Mouse (Mus musculus) cortical plate, adult 2 months (tissue): Measurements from ENCODE around the gene Tbc1d9b. TPM values are rescaled to one million over a fixed set of nuclear protein-coding genes. Genes with fewer than 3 reads are reported as not detected.

ENCODE experiments used
- H3K27ac ChIP-seq: fragments of 200-500 bp; 2 replicates; pipeline ENCODE4 v1.5.1; 2012; ENCODE audit warnings: low read length, control low read depth, inconsistent platforms; ENCODE audit not compliant: insufficient read depth
- H3K4me1 ChIP-seq: fragments of 200-500 bp; 2 replicates; pipeline ENCODE4 v1.6.1; 2011; ENCODE audit warnings: low read length; ENCODE audit not compliant: control insufficient read depth, insufficient read depth
- H3K4me3 ChIP-seq: fragments of 200-500 bp; 2 replicates; pipeline ENCODE4 v1.5.1; 2011; ENCODE audit warnings: mild to moderate bottlenecking, low read length, control low read depth; ENCODE audit not compliant: insufficient read depth
- CTCF ChIP-seq: fragments of 200-500 bp; IDR thresholded peaks from 2 replicates; pipeline ENCODE4 v1.5.1; 2011; ENCODE audit warnings: mild to moderate bottlenecking, control low read depth, low read length; ENCODE audit not compliant: insufficient read depth; ENCODE audit errors: extremely low read depth
- POLR2A ChIP-seq: fragments of 200-500 bp; IDR thresholded peaks from 2 replicates; pipeline ENCODE4 v1.6.1; 2011; ENCODE audit warnings: mild to moderate bottlenecking, low read length, control low read depth; ENCODE audit not compliant: insufficient read depth; ENCODE audit errors: extremely low read depth
- polyA plus RNA-seq: library from polyadenylated mRNA; depleted of rRNA; stranded (reverse); fragments of >200 nt; gene quantifications from 2 replicates; pipeline ENCODE4 v1.2.3, GENCODE M21; 2012; rRNA removed

Tbc1d9b gene
- polyA plus RNA-seq, 1 experiment: 188 TPM

DNA sequence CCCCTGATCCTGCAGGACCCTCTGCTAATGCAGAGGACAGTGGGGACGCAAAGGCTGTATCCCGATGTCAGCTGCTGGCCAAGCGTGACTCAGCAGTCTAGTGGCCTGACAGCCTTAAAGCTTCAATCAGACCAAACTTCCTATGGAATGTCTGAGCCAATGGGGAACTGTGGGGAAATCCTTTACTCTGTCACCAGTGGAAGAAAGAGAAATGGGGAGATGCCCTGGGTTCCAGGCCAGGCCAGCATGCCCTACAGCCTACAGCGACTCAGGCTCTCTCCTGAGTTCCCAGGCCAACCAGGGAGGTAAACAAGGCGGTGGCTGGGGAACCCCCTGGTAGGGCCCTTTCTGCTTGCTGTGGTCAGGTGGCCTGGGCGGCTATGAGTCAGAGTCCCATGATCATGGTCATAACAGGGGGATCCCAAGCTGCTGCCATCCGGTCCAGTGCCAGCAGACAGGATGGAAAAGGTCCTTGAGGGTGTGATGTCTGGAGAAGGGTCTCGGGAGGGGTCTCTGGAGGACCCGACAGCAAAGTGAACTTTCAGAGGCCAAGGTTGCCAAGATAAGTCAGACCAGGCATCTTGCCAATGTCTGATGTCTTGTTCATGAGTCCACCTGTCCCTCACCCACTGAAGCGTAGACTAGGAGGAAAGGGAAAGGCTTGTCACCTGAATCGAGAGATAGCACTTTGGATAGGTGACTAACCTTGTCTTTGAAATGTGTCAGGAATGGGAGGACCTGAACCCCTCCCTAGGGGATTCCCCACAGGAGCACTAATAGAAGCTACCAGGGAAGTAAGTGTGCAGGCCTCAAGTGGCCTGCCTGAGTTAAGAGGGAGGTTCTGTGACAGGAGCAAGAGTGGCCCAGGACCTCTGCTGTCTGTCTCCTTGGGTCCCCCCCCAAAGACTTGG is 81.9 kb downstream of the Tbc1d9b start:
- H3K4me3 ChIP-seq: no peak overlapping the region
- no peak for TF ChIP-seq CTCF
- no peak; the same call in 1 of the 2 replicates for TF ChIP-seq POLR2A
- H3K4me1 ChIP-seq: peaks cover 9% of the 10 kb centered on the region
- peak overlapping the region; percentile 57 for H3K27ac ChIP-seq

DNA sequence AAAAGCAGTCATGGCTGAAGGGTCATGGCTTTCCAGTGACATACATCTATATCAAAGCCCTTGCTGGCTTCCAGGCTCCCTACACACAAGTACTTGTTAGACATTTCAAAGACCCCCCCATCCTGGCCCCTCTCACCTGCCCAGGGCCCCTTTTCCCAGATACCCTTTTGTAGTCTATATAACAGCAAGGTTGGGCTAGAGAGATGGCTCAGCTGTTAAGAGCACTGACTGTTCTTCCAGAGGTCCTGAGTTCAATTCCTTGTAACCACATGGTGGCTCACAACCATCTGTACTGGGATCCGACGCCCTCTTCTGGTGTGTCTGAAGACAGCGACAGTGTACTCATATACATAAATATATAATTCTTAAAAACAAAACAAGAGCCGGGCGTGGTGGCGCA is 83.4 kb downstream of the Tbc1d9b start:
- TF ChIP-seq POLR2A (no peak), CTCF (no peak)

DNA sequence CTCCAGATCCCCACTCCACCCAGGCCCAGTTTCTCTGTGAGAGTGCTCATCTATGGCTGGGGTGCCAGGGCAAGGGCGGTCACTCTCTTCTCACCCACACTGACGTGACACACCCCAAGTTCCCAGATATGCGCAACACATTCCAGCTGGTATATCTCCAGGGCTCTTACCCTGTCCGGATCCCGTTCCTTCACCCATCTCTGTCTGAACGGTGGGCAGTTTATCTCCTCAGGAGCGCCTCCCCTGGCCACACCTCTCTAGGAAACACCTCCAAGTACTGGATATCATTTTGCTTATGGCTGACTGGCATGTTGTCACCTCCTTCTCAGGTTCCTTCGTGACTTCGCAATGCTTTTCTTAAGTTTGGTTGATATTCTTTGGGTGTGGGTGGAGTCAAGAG is 84.4 kb downstream of the Tbc1d9b start:
- Histone ChIP-seq H3K4me1 (peaks cover 4% of the 10 kb centered on the region; the same call in 1 of the 2 replicates), H3K27ac (no peak overlapping the region), H3K4me3 (no peak overlapping the region)
- no peak for TF ChIP-seq CTCF
- no peak for TF ChIP-seq POLR2A

More for the DNA sequence above, 83.4 kb downstream of the Tbc1d9b start:
- Histone ChIP-seq H3K27ac (no peak overlapping the region), H3K4me3 (no peak overlapping the region), H3K4me1 (peaks cover 4% of the 10 kb centered on the region; the same call in 1 of the 2 replicates)

DNA sequence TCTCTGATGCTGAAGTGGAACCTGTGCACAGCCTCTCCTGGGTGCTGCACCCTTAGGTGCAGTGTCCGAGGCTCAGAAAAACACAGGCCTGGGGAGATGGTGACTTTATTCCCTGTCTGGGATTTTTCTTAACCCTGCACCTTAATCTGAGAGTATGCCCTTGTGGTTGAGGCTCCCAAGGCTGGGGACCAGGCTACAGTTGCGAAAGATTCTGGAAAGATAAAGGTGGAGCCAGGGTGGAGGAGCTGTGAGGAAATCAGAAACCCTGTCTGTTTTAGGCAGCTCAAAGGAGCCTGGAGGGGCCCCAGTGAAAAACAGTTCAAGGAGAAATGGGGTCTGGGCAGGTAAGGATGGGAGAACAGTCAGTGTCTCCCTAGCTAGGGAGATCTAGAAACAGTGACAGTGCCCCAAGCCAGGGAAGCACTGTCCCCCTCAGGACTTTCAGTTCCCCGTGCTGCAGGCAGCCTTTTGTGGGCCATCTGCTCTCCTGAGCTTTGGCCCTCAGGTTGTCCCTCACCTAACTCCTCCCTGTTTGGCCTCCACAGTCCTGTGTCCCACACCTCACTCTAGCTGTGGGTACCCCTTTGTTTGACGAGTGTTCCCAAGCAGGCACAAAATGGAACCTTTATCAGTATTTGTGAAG is 85.6 kb downstream of the Tbc1d9b start:
- peaks cover 3% of the 10 kb centered on the region; the same call in 1 of the 2 replicates for H3K4me1 ChIP-seq
- no peak overlapping the region for H3K4me3 ChIP-seq
- no peak overlapping the region for H3K27ac ChIP-seq
- TF ChIP-seq CTCF: no peak
- TF ChIP-seq POLR2A: no peak

DNA sequence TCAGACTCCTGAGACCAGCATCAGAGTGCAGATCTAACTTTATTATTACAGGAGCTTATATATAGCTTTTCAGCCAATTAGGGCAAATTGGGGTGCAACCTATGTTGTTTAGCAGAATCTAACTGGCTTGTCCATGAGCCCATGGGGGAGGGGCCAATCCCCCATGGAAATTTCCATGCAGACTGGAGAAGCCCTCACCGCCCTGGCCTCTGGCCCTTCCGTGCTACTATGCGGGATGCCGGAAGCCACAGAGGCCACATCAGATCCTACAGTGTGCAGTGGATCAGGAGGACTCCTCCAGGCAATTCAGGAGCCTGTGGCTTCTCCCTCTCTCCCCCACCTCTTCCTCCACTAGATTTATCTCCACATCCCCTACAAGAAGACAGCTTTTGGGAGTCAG is 86.6 kb downstream of the Tbc1d9b start:
- no peak for TF ChIP-seq CTCF
- TF ChIP-seq POLR2A: no peak
- Histone ChIP-seq H3K4me1 (peaks cover 3% of the 10 kb centered on the region; the same call in 1 of the 2 replicates), H3K4me3 (no peak overlapping the region), H3K27ac (no peak overlapping the region)

DNA sequence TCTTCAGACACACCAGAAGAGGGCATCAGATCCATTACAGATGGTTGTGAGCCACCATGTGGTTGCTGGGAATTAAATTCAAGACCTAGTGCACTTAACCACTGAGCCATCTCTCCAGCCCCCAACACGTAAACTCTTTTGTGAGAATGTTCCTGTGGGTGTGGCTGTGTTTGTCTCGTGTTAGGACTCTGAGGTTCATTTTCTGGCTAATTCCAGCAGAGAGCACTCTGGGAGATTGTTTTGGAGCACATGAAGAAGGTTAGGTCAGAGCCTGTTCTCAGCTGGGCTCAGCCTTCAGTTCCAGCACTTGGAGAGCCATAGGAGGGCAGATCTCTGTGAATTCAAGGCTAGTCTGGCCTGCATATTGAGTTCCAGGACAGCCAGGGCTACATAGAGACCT is 88.6 kb downstream of the Tbc1d9b start:
- TF ChIP-seq CTCF (no peak), POLR2A (no peak)
- H3K4me1 ChIP-seq: 0 out of 2 replicates have a peak, but pooled peaks cover 5% of the 10 kb centered on the region
- H3K27ac ChIP-seq: no peak overlapping the region

More for the DNA sequence above, 88.6 kb downstream of the Tbc1d9b start:
- H3K4me3 ChIP-seq: no peak overlapping the region

Other genes with a start within 250 kb of the Tbc1d9b start
- gene Rasgef1c, start 229.6 kb upstream of the Tbc1d9b start, polyA plus RNA-seq: 38.6 and 38.8 TPM in 2 replicates
- gene Rnf130, start 106.0 kb upstream of the Tbc1d9b start, polyA plus RNA-seq: 50.5 and 58.1 TPM in 2 replicates
- gene Mrnip, start 43.0 kb downstream of the Tbc1d9b start, polyA plus RNA-seq: 23.7 and 24.9 TPM in 2 replicates
- 410 and 414 TPM in 2 replicates for gene Sqstm1, start 79.4 kb downstream of the Tbc1d9b start, polyA plus RNA-seq
- 56.6 and 61.1 TPM in 2 replicates for gene Mgat4b, start 79.5 kb downstream of the Tbc1d9b start, polyA plus RNA-seq
- 22.5 and 24.2 TPM in 2 replicates for gene Ltc4s, start 107.2 kb downstream of the Tbc1d9b start, polyA plus RNA-seq
- gene Maml1, start 160.9 kb downstream of the Tbc1d9b start, polyA plus RNA-seq: 5.7 and 6.3 TPM in 2 replicates
- 229 and 257 TPM in 2 replicates for gene Canx, start 194.3 kb downstream of the Tbc1d9b start, polyA plus RNA-seq
- 0.53 and 0.71 TPM in 2 replicates for gene Cby3, start 223.1 kb downstream of the Tbc1d9b start, polyA plus RNA-seq
- gene Hnrnph1, start 245.6 kb downstream of the Tbc1d9b start, polyA plus RNA-seq: 227 and 311 TPM in 2 replicates